Mouse (Mus musculus): ENCODE results near the gene Gm20441.
"Not testable (repeated sequence)": the region's sequence is repeated elsewhere in the genome, so short reads cannot be mapped to it uniquely, and the experiment has no call there.

Gm20441 gene

DNA sequence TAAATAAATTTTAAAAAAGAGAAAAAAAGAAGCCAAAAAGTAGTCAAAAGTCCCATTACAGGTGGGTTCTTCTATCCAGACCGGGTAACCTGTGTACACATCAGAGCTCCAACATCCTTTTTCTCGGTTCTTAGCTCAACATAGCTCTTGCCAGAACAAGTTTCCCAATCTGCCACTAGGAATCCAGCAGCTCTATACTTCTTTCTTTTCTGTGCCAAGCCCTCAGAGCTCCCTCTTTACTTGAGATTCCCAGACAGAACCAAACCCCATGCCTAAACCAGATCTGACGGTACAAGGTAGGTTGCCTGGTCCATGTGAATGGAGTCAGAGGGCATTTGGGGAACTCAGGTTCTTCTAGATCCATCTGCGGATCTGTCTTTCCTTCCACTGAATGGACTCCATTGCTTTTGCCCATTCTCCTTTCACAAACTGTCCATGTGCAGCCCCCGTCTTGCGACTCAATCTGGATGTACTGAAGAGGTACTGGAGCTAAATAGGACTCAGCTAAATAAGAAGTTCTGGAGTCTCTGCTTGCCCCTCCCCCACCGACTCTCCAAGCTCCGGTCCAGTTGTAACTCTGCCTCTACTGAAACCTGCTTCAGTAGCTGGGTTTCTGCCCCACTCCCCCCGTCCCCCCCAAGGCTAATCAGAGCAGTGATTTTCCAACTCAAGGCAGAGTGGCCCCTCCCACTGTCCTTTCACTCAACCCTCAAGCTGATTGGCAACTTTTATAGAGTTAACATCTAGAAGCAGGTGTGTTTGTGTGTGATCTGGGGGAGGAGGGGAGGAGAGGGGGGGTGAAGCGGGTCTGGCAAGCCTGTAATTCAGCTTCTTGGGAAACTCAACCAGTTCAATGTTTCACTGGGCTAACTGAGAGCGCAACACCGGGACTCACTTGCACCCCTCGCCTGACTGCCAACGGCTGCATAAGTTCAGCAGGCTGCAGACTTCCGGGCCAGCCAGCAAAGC is 1.3 kb downstream of the Gm20441 start:
- no peak for DNase-seq (ENCODE audit: low spot score)

GRCm38 (mm10) chr10:75777885-75778284 is 2.9 kb downstream of the Gm20441 start:
- no peak for DNase-seq (ENCODE audit: low spot score)

DNA sequence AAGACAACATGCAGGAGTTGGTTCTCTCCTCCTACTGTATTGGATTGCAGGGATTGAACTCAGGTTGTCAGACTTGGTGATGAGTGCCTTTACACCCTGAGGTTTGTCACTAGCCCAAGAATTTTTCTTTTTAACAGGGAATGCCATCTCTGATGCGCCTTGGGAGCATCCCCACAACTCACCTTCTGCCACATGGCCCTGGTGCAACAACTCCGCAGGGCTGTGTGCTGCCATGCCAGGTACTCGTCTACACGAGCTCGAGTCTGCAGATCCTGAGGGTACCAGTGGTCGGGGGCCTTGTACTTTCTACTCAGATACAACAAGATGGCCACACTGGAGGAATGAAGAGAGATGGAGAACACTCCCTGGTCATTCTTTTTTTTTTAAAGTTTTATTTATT is 4.2 kb downstream of the Gm20441 start:
- DNase-seq (ENCODE audit: low spot score): no peak

GRCm38 (mm10) chr10:75774587-75774986 is 6.2 kb downstream of the Gm20441 start:
- no peak for DNase-seq (ENCODE audit: low spot score)

DNA sequence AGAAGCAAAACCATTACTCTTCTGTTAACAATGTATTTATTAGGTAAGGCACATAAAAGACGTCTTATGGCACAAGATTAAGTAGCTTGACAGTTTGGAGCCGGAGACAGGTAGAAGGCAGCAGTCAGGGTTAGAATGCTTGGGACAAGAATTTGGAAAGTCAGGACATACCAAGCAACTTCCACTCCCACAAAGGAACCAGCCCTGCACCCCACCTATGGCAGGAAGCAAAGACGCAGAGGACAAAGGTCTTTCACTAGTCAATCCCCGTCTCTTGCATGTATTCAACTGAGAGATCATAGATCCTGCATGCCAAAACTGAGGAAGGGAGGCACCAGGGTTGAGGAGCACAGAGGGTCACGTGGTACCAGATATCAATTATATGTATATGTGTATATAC is 6.7 kb downstream of the Gm20441 start:
- DNase-seq (ENCODE audit: low spot score): no peak

DNA sequence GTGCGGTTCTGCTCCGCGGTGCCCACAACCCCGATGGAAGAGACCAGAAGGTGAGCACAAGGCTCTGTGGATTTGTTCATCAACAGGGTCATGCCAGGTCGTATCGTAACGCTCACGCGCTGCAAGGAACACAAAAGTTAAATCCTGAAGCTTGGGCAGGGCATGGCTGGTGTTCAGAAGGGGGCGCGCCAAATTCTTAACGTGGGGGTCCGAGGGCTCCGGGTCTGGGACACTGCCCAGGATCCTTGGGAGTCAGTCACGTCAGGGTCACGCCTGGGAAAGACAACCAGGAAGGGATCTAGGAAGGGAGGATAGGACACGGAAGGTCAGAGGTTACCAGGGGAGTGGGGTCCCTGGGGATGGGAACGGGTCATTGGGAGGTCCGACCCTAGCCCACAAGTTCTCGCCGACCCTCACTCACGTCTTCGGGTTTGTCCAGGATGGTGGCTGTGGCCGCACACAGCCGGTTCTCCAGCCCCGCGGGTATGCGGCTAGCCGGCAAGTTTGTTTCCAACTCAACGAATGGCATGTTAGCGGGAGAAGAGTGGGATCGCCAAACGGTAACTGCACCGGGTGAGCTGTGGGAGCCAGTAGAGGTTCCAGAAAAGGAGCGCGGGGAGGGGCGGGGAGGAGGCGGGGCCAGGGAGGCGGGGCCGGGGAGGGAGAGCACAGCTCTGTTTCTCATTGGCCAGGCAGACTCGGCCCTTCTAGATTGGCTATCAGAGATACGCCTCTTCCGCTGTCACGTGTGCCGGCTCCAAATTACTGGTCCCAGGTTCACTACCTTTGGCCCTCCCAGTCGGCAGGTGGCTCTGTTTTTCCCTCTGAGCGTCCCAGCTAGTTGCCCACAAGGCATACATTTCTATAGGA is 7.7 kb downstream of the Gm20441 start, which contains the start of gene Ddt:
Ddt (minus strand) TSS at position 620 of the 870 bp plus-strand sequence.
- peak; percentile 95 for DNase-seq (ENCODE audit: low spot score)

- DNase-seq (ENCODE audit: low spot score): not testable (repeated sequence)
These were observed 13.0 kb downstream of the Gm20441 start for GRCm38 (mm10) chr10:75767756-75768155.

GRCm38 (mm10) chr10:75766856-75767255 is 13.9 kb downstream of the Gm20441 start:
- DNase-seq (ENCODE audit: low spot score): no peak

DNA sequence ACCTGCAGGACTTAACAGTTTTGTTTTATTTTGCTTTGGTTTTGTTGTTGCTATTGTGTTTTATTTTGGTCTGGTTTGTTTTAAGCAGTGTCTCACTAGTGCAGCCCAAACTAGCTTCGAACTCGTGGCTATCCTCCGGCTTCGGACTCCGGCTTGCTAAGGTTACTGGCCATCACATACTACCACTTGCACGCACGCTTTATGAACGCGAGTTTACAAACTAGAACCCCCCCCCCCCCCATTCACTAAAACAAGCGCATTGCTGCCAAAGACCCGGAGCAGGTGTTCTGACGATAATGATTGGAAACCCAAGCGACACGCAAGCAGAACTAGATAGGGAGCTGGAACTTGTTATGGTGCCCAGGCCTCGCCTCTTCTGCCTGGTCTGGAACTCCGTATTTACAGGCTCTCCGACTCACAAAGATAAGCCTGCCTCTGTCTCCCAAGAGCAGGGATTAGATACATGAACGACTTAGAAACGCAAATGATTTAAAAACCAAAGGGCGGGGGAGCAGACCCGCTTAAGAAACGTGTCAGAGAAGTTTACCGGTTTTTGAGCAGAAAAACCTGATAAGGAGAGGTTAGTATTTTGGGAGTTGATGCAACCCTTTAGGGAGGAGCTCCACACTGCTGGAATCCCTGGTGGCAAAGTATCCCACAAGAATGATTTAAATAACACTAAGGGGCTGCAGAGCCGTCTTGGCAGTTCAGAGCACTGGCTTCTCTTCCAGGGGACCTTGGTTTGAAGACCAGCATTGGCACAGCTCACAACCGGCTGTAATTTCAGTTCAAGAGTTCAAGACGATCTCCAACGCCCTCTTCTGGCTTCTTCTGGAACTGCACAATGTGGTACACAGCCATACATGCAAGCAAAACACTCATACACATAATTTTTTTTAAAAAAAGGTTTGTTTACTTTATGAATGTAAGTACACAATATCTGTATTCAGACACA is 16.0 kb downstream of the Gm20441 start:
- peak; percentile 95 for DNase-seq (ENCODE audit: low spot score)

GRCm38 (mm10) chr10:75763682-75764518 is 16.9 kb downstream of the Gm20441 start, which contains the start of gene Cabin1:
Cabin1 (minus strand) TSS chr10:75764341.
- peak; percentile 99 for DNase-seq (ENCODE audit: low spot score)

GRCm38 (mm10) chr10:75762413-75762812 is 18.3 kb downstream of the Gm20441 start:
- no peak for DNase-seq (ENCODE audit: low spot score)

- DNase-seq (ENCODE audit: low spot score): no peak
These were observed 20.4 kb downstream of the Gm20441 start for GRCm38 (mm10) chr10:75760311-75760710.

GRCm38 (mm10) chr10:75756719-75757118 is 24.0 kb downstream of the Gm20441 start:
- no peak for DNase-seq (ENCODE audit: low spot score)

GRCm38 (mm10) chr10:75744017-75744416 is 36.7 kb downstream of the Gm20441 start:
- peak; percentile 90 for DNase-seq (ENCODE audit: low spot score)

- DNase-seq (ENCODE audit: low spot score): no peak
These were observed 37.4 kb downstream of the Gm20441 start for GRCm38 (mm10) chr10:75743369-75743768.

GRCm38 (mm10) chr10:75740866-75741265 is 39.9 kb downstream of the Gm20441 start:
- no peak for DNase-seq (ENCODE audit: low spot score)

GRCm38 (mm10) chr10:75725449-75725848 is 55.3 kb downstream of the Gm20441 start:
- no peak for DNase-seq (ENCODE audit: low spot score)

Data from embryo, embryonic 10 days (tissue).